9 mouse cellular contexts compared by ENCODE assay signal in genomic region chr1:93506944-93507676, GRCm38 (mm10). TPM values are rescaled to one million over a fixed set of nuclear protein-coding genes. Genes with fewer than 3 reads are reported as not detected.
DNase-seq lines count a peak whose midpoint lies in the region; ATAC-seq lines count a peak whose summit lies in the region.
"Had no signal": no experiment of that assay in that cellular context is flagged by ENCODE, and none has a peak within 500 bp of the region (broad histone marks: within the 10 kb centered on the region; RNA-seq: fewer than 3 reads in every experiment).

No protein-coding gene starts in this region.

- no peak overlapping the region for H3K9ac ChIP-seq in heart, embryonic 12.5 days
- no peak overlapping the region for H3K9ac ChIP-seq in forebrain, embryonic 15.5 days (replicated peaks)
- H3K9ac ChIP-seq in heart, embryonic 11.5 days (ENCODE audit: low read depth, low read length), result no peak overlapping the region
- H3K9ac ChIP-seq: embryonic facial prominence, embryonic 12.5 days had no signal

- peak; percentile 43 for DNase-seq in heart, adult 8-10 months (ENCODE audit: low spot score)
- DNase-seq in 416B (ENCODE audit: low read depth), result peak; percentile 78
- DNase-seq in Muller cell, postnatal 12 days (ENCODE audit: inconsistent ontology term), result peak; percentile 59
- peak; percentile 4 for DNase-seq in thymus, postnatal 25 days

- peaks cover 53% of the 10 kb centered on the region for H3K36me3 ChIP-seq in heart, embryonic 12.5 days
- peaks cover 57% of the 10 kb centered on the region for H3K36me3 ChIP-seq in forebrain, embryonic 15.5 days
- H3K36me3 ChIP-seq in heart, embryonic 11.5 days (ENCODE audit: control insufficient read depth, insufficient read depth, low read length), result peaks cover 29% of the 10 kb centered on the region

- ATAC-seq in heart, embryonic 12.5 days (ENCODE audit: insufficient number of reproducible peaks, low FRiP score), result no peak
- ATAC-seq in forebrain, embryonic 15.5 days (replicated peaks), result peak; percentile 29
- ATAC-seq in megakaryocyte, adult 5-6 weeks (ENCODE audit: poor library complexity, severe bottlenecking), result peak; percentile 27; the same call in 1 of the 2 replicates
- no peak for ATAC-seq in heart, embryonic 11.5 days (replicated peaks; ENCODE audit: insufficient number of reproducible peaks, low FRiP score, low TSS enrichment)

- H3K27ac ChIP-seq in heart, embryonic 12.5 days (ENCODE audit: poor library complexity, severe bottlenecking), result no peak overlapping the region
- no peak overlapping the region for H3K27ac ChIP-seq in forebrain, embryonic 15.5 days (replicated peaks)
- H3K27ac ChIP-seq in heart, embryonic 11.5 days (ENCODE audit: low read depth, low read length), result no peak overlapping the region
- H3K27ac ChIP-seq: embryonic facial prominence, embryonic 12.5 days had no signal

- H3K27me3 ChIP-seq in heart, embryonic 12.5 days (replicated peaks), result no peaks in the 10 kb centered on the region
- no peaks in the 10 kb centered on the region for H3K27me3 ChIP-seq in forebrain, embryonic 15.5 days
- no peaks in the 10 kb centered on the region for H3K27me3 ChIP-seq in heart, embryonic 11.5 days (ENCODE audit: control insufficient read depth, insufficient read depth, low read length)
- H3K27me3 ChIP-seq: embryonic facial prominence, embryonic 12.5 days had no signal

- no peak overlapping the region for H3K4me2 ChIP-seq in heart, embryonic 12.5 days
- H3K4me2 ChIP-seq in forebrain, embryonic 15.5 days (replicated peaks), result no peak overlapping the region
- no peak overlapping the region for H3K4me2 ChIP-seq in heart, embryonic 11.5 days
- H3K4me2 ChIP-seq: embryonic facial prominence, embryonic 12.5 days had no signal

- peaks cover 7% of the 10 kb centered on the region for H3K4me1 ChIP-seq in heart, embryonic 12.5 days (replicated peaks)
- H3K4me1 ChIP-seq in forebrain, embryonic 15.5 days, result peaks cover 6% of the 10 kb centered on the region
- H3K4me1 ChIP-seq in heart, embryonic 11.5 days (ENCODE audit: control insufficient read depth, insufficient read depth, low read length), result peaks cover 7% of the 10 kb centered on the region; the same call in 1 of the 2 replicates
- H3K4me1 ChIP-seq: embryonic facial prominence, embryonic 12.5 days had no signal

- WGBS in heart, embryonic 12.5 days, result 51% methylated on average over 10 of the region's 10 CpGs
- WGBS in forebrain, embryonic 15.5 days, result 50% methylated on average over 10 of the region's 10 CpGs
- 54% methylated on average over 10 of the region's 10 CpGs for WGBS in heart, embryonic 11.5 days (ENCODE audit: insufficient replicate concordance)

- H3K9me3 ChIP-seq in heart, embryonic 12.5 days (replicated peaks), result no peaks in the 10 kb centered on the region
- H3K9me3 ChIP-seq in forebrain, embryonic 15.5 days, result no peaks in the 10 kb centered on the region
- H3K9me3 ChIP-seq in heart, embryonic 11.5 days (replicated peaks; ENCODE audit: control insufficient read depth, low read length), result no peaks in the 10 kb centered on the region
- H3K9me3 ChIP-seq: embryonic facial prominence, embryonic 12.5 days had no signal

- no peak overlapping the region for H3K4me3 ChIP-seq in heart, embryonic 12.5 days
- H3K4me3 ChIP-seq in forebrain, embryonic 15.5 days, result no peak overlapping the region
- no peak overlapping the region for H3K4me3 ChIP-seq in heart, embryonic 11.5 days (ENCODE audit: low read depth, low read length)
- H3K4me3 ChIP-seq: embryonic facial prominence, embryonic 12.5 days had no signal

RNA-seq across cellular contexts. Expression of gene Farp2, which starts 4.8 kb away (rescaled TPM):
- 10 to 100 TPM; 19.1 to 25.2 (median 22.3) TPM for total RNA-seq in heart, adult 8-10 months (2022)
- polyA plus RNA-seq in heart, embryonic 12.5 days (2016; fragmentation: Nextera tagmentation; extraction: Ambion mirVana), result 4.2 and 5.4 TPM in 2 replicates
- polyA plus RNA-seq in forebrain, embryonic 15.5 days (2015; fragmentation: Nextera tagmentation; extraction: Ambion mirVana), result 3.2 and 4.3 TPM in 2 replicates
- 1.6 and 2.0 TPM in 2 replicates for total RNA-seq in megakaryocyte, adult 5-6 weeks (2015)
- 0.99 and 1.6 TPM in 2 replicates for total RNA-seq in megakaryocyte, adult 5-6 weeks (2017)
- 3.7 and 4.8 TPM in 2 replicates for polyA plus RNA-seq in heart, embryonic 11.5 days (2014; fragmentation: Nextera tagmentation; extraction: Ambion mirVana)

RNA-seq across cellular contexts. Expression of gene Hdlbp, which starts 28.5 kb away (rescaled TPM):
- total RNA-seq in heart, adult 8-10 months (2022), result 100 to 1,000 TPM; 558 to 656 (median 619) TPM
- polyA plus RNA-seq in heart, embryonic 12.5 days (2016; fragmentation: Nextera tagmentation; extraction: Ambion mirVana), result 166 and 168 TPM in 2 replicates
- 61.1 and 66.5 TPM in 2 replicates for polyA plus RNA-seq in forebrain, embryonic 15.5 days (2015; fragmentation: Nextera tagmentation; extraction: Ambion mirVana)
- 73.8 and 104 TPM in 2 replicates for total RNA-seq in megakaryocyte, adult 5-6 weeks (2015)
- 76.5 and 80.6 TPM in 2 replicates for total RNA-seq in megakaryocyte, adult 5-6 weeks (2017)
- 137 and 144 TPM in 2 replicates for polyA plus RNA-seq in heart, embryonic 11.5 days (2014; fragmentation: Nextera tagmentation; extraction: Ambion mirVana)

Comparison
In these comparisons a context has a peak if more than half of its experiments do, and no peak if none do; other contexts are left out.
1. DNase-seq: peak in every context shown above with its lines; median percentile 78 in 416B; 59 in Muller cell, postnatal 12 days; 43 in heart, adult 8-10 months; 4 in thymus, postnatal 25 days.
2. ATAC-seq: peak in forebrain, embryonic 15.5 days (single experiment) and megakaryocyte, adult 5-6 weeks (single experiment); none in heart, embryonic 12.5 days (single experiment) and heart, embryonic 11.5 days (single experiment).